In the genomic region with DNA sequence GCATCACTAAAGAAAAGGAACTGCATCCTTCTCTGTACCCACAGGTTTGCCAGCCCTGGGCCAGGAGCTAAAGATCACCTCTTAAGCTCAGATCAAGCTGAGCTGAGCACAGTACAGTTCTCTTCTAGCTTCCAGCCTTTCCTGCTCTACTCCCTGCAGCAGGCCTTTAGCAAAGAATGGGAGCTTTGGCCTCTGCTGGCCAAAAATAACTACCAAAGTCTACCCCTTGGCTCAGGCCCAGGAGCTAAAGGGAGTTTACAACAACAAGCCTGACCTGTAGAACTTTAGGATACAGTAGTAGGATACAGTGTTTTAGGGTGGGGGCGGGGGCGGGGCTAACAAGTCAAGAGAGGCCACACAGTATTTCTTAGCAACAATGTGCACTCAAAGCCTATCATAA, we compare ENCODE assay signal across 8 mouse cellular contexts. TPM values are rescaled to one million over a fixed set of nuclear protein-coding genes. Genes with fewer than 3 reads are reported as not detected.
A peak's percentile ranks its signal among the peaks of the same experiment; 100 is the strongest.
DNase-seq lines count a peak whose midpoint lies in the region; ATAC-seq lines count a peak whose summit lies in the region.

No protein-coding gene starts in this region.

- no peak overlapping the region for H3K9ac ChIP-seq in forebrain, embryonic 14.5 days (ENCODE audit: low read length)
- 0 out of 2 replicates have a peak overlapping the region, but pooled peaks have one; percentile 3 for H3K9ac ChIP-seq in intestine, embryonic 15.5 days
- H3K9ac ChIP-seq in liver, embryonic 16.5 days (ENCODE audit: low read depth, low read length) = no peak overlapping the region

- peak overlapping the region; percentile 18 for H3K4me2 ChIP-seq in forebrain, embryonic 14.5 days (ENCODE audit: low read length)
- peak overlapping the region; percentile 93 for H3K4me2 ChIP-seq in intestine, embryonic 15.5 days (replicated peaks)
- peak overlapping the region; percentile 24; the same call in 1 of the 2 replicates for H3K4me2 ChIP-seq in liver, embryonic 16.5 days (ENCODE audit: low read depth, low read length)

- peaks cover 51% of the 10 kb centered on the region for H3K4me1 ChIP-seq in forebrain, embryonic 14.5 days (ENCODE audit: control insufficient read depth, insufficient read depth, low read length)
- peaks cover 60% of the 10 kb centered on the region for H3K4me1 ChIP-seq in intestine, embryonic 15.5 days (replicated peaks)
- H3K4me1 ChIP-seq in liver, embryonic 16.5 days (ENCODE audit: control insufficient read depth, low read depth, low read length) = peaks cover 72% of the 10 kb centered on the region

- DNase-seq in adrenal gland, postnatal 14 days = peak; percentile 59
- no peak for DNase-seq in adrenal gland, postnatal 4 days (ENCODE audit: low spot score in 2 of 2)
- no peak for DNase-seq in forebrain, embryonic 14.5 days (ENCODE audit: low spot score)
- DNase-seq in ovary, postnatal 14 days (ENCODE audit: low spot score) = no peak
- no peak for DNase-seq in cerebellum, adult 9-11 months

- H3K27ac ChIP-seq in forebrain, embryonic 14.5 days (ENCODE audit: low read depth, low read length) = no peak overlapping the region; the same call in 1 of the 2 replicates
- no peak overlapping the region for H3K27ac ChIP-seq in intestine, embryonic 15.5 days
- H3K27ac ChIP-seq in liver, embryonic 16.5 days (ENCODE audit: low read length) = peak overlapping the region; percentile 1; the same call in 1 of the 2 replicates

- ATAC-seq in forebrain, embryonic 14.5 days = no peak
- ATAC-seq in intestine, embryonic 15.5 days = no peak
- no peak for ATAC-seq in liver, embryonic 16.5 days (ENCODE audit: low read depth)
- no peak for ATAC-seq in monocyte, adult 5-6 weeks (replicated peaks; ENCODE audit: insufficient number of reproducible peaks, low FRiP score, low TSS enrichment, poor library complexity, severe bottlenecking)

- no peaks in the 10 kb centered on the region for H3K9me3 ChIP-seq in forebrain, embryonic 14.5 days (replicated peaks; ENCODE audit: control insufficient read depth, low read length)
- no peaks in the 10 kb centered on the region for H3K9me3 ChIP-seq in intestine, embryonic 15.5 days
- no peaks in the 10 kb centered on the region for H3K9me3 ChIP-seq in liver, embryonic 16.5 days (replicated peaks; ENCODE audit: control insufficient read depth, low read length)

- WGBS in forebrain, embryonic 14.5 days = 85% methylated on average over 2 of the region's 2 CpGs
- WGBS in intestine, embryonic 15.5 days = 88% methylated on average over 2 of the region's 2 CpGs
- WGBS in liver, embryonic 16.5 days (ENCODE audit: insufficient replicate concordance) = 65% methylated on average over 2 of the region's 2 CpGs

- H3K4me3 ChIP-seq in forebrain, embryonic 14.5 days (ENCODE audit: low read depth, low read length) = no peak overlapping the region
- no peak overlapping the region for H3K4me3 ChIP-seq in intestine, embryonic 15.5 days (replicated peaks)
- H3K4me3 ChIP-seq in liver, embryonic 16.5 days (ENCODE audit: low read depth, low read length) = 0 out of 2 replicates have a peak overlapping the region, but pooled peaks have one; percentile 1

- no peaks in the 10 kb centered on the region for H3K27me3 ChIP-seq in forebrain, embryonic 14.5 days (replicated peaks; ENCODE audit: control insufficient read depth, insufficient read depth, low read length)
- no peaks in the 10 kb centered on the region for H3K27me3 ChIP-seq in intestine, embryonic 15.5 days (replicated peaks)
- no peaks in the 10 kb centered on the region for H3K27me3 ChIP-seq in liver, embryonic 16.5 days (ENCODE audit: control insufficient read depth, insufficient read depth, low read depth, low read length)

- H3K36me3 ChIP-seq in forebrain, embryonic 14.5 days (ENCODE audit: control insufficient read depth, insufficient read depth, low read length) = peaks cover 37% of the 10 kb centered on the region
- peaks cover 19% of the 10 kb centered on the region for H3K36me3 ChIP-seq in intestine, embryonic 15.5 days
- H3K36me3 ChIP-seq in liver, embryonic 16.5 days (ENCODE audit: control insufficient read depth, insufficient read depth) = peaks cover 10% of the 10 kb centered on the region

RNA-seq across cellular contexts. Expression of gene Nfe2l1, which starts 3.3 kb away (rescaled TPM):
- total RNA-seq in adrenal gland, postnatal 14 days (2021) = 362 and 371 TPM in 2 replicates
- 100 to 1,000 TPM; 269 to 272 TPM for total RNA-seq in adrenal gland, postnatal 4 days (2021)
- 28.0 and 38.6 TPM in 2 replicates for polyA plus RNA-seq in forebrain, embryonic 14.5 days (2014; fragmentation: Nextera tagmentation; extraction: Ambion mirVana)
- 50.4 and 52.6 TPM in 2 replicates for polyA plus RNA-seq in intestine, embryonic 15.5 days (2015; fragmentation: Nextera tagmentation; extraction: Ambion mirVana)
- 19.7 and 20.1 TPM in 2 replicates for polyA plus RNA-seq in liver, embryonic 16.5 days (2015; fragmentation: Nextera tagmentation; extraction: Ambion mirVana)
- 56.7 to 65.5 TPM (median 62.2 TPM) in 3 replicates for total RNA-seq in monocyte, adult 5-6 weeks (2017)

RNA-seq across cellular contexts. Expression of gene Copz2, which starts 23.2 kb away (rescaled TPM):
- 39.8 and 43.7 TPM in 2 replicates for total RNA-seq in adrenal gland, postnatal 14 days (2021)
- total RNA-seq in adrenal gland, postnatal 4 days (2021) = 10 to 100 TPM; 53.2 to 62.5 TPM
- polyA plus RNA-seq in forebrain, embryonic 14.5 days (2014; fragmentation: Nextera tagmentation; extraction: Ambion mirVana) = 14.7 and 15.0 TPM in 2 replicates
- 93.5 and 94.6 TPM in 2 replicates for polyA plus RNA-seq in intestine, embryonic 15.5 days (2015; fragmentation: Nextera tagmentation; extraction: Ambion mirVana)
- 24.0 and 25.7 TPM in 2 replicates for polyA plus RNA-seq in liver, embryonic 16.5 days (2015; fragmentation: Nextera tagmentation; extraction: Ambion mirVana)
- 0.48 TPM in 1 of 3 replicates, not detected in the others for total RNA-seq in monocyte, adult 5-6 weeks (2017)

RNA-seq across cellular contexts. Expression of gene Cbx1, which starts 37.6 kb away (rescaled TPM):
- 69.8 and 78.1 TPM in 2 replicates for total RNA-seq in adrenal gland, postnatal 14 days (2021)
- total RNA-seq in adrenal gland, postnatal 4 days (2021) = 100 to 1,000 TPM in 1 of 2 experiments, 10 to 100 TPM in 1; 93.5 to 109 TPM
- 94.8 and 99.7 TPM in 2 replicates for polyA plus RNA-seq in forebrain, embryonic 14.5 days (2014; fragmentation: Nextera tagmentation; extraction: Ambion mirVana)
- polyA plus RNA-seq in intestine, embryonic 15.5 days (2015; fragmentation: Nextera tagmentation; extraction: Ambion mirVana) = 92.8 and 101 TPM in 2 replicates
- 24.7 and 26.2 TPM in 2 replicates for polyA plus RNA-seq in liver, embryonic 16.5 days (2015; fragmentation: Nextera tagmentation; extraction: Ambion mirVana)
- 31.6 to 66.7 TPM (median 54.0 TPM) in 3 replicates for total RNA-seq in monocyte, adult 5-6 weeks (2017)

RNA-seq across cellular contexts. Expression of gene Snx11, which starts 49.1 kb away (rescaled TPM):
- total RNA-seq in adrenal gland, postnatal 14 days (2021) = 23.4 and 27.2 TPM in 2 replicates
- total RNA-seq in adrenal gland, postnatal 4 days (2021) = 10 to 100 TPM; 27.8 TPM
- polyA plus RNA-seq in forebrain, embryonic 14.5 days (2014; fragmentation: Nextera tagmentation; extraction: Ambion mirVana) = 17.6 and 21.6 TPM in 2 replicates
- polyA plus RNA-seq in intestine, embryonic 15.5 days (2015; fragmentation: Nextera tagmentation; extraction: Ambion mirVana) = 14.4 and 14.6 TPM in 2 replicates
- 7.1 and 7.7 TPM in 2 replicates for polyA plus RNA-seq in liver, embryonic 16.5 days (2015; fragmentation: Nextera tagmentation; extraction: Ambion mirVana)
- 40.6 to 60.6 TPM (median 40.8 TPM) in 3 replicates for total RNA-seq in monocyte, adult 5-6 weeks (2017)

Comparison
In these comparisons a context has a peak if more than half of its experiments do, and no peak if none do; other contexts are left out.
1. H3K4me2 ChIP-seq: peak in every context shown above with its lines; median percentile 93 in intestine, embryonic 15.5 days; 24 in liver, embryonic 16.5 days; 18 in forebrain, embryonic 14.5 days.
2. RNA of gene Copz2, which starts 23.2 kb away (total RNA-seq): 53.2 to 62.5 TPM in adrenal gland, postnatal 4 days and 39.8 to 43.7 TPM in adrenal gland, postnatal 14 days; 0.48 TPM in monocyte, adult 5-6 weeks; every median in the first group is over 10 times any median in the second.